Mouse (Mus musculus) thymus, adult 2 months (tissue): ENCODE measurements around the gene Rcsd1.

Experiments used
- CTCF ChIP-seq: fragments of 200-500 bp; IDR thresholded peaks from 2 replicates; pipeline ENCODE4 v1.5.1; 2012; ENCODE audit warnings: mild to moderate bottlenecking, control low read depth, low read length, moderate library complexity, borderline replicate concordance; ENCODE audit not compliant: control insufficient read depth, poor library complexity, insufficient read depth; ENCODE audit errors: extremely low read depth
- POLR2A ChIP-seq: fragments of 200-500 bp; IDR thresholded peaks from 2 replicates; pipeline ENCODE4 v1.6.1; 2012; ENCODE audit warnings: mild to moderate bottlenecking, low read length, control low read depth, moderate library complexity; ENCODE audit not compliant: control insufficient read depth, poor library complexity, insufficient read depth; ENCODE audit errors: extremely low read depth

DNA sequence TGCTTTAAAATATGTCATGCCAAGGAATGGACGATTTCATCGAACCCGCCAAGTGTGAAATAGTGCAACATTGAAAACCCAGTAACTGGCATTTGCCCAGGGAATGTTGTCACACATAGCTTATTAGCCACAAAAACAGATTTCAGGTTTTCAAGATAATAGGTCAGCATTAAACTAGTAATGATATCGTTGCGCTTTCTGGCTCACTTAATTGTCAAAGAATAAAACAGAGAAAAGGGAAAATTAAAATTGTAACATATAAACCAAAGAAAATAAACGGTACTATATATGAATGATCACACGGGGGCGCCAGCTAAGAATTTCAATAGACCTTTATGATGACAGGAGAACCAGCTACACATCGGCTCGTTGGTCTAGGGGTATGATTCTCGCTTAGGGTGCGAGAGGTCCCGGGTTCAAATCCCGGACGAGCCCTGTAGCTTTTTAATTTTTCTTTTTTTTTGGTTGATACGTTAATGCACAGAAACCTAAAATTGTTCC lies 68.2 kb downstream of the Rcsd1 start:
- TF ChIP-seq CTCF (no peak), POLR2A (no peak)
